Mouse (Mus musculus) heart, postnatal 25 days (tissue): ENCODE data around the gene Cars. TPM values are rescaled to one million over a fixed set of nuclear protein-coding genes. Genes with fewer than 3 reads are reported as not detected.
A peak's percentile ranks its signal among the peaks of the same experiment; 100 is the strongest.
"Not testable (repeated sequence)": the region's sequence is repeated elsewhere in the genome, so short reads cannot be mapped to it uniquely, and the experiment has no call there.

ENCODE experiments used
- DNase-seq: peaks from one replicate; pipeline ENCODE4 v3.0.0; 2022; ENCODE audit warnings: low spot score
- intact Hi-C: fragments of 180-260 bp; cut with DNase I; formaldehyde crosslinking; loops from one replicate; pipeline ENCODE4 v1.15.1; 2025
- total RNA-seq, 2 experiments: library from RNA; stranded (reverse); gene quantifications; 2 replicates each; pipeline ENCODE4 v1.2.3; 2021

Cars gene
- total RNA-seq: 10 to 100 TPM; 18.3 to 18.4 TPM

GRCm38 (mm10) chr7:143599428-143600230 lies at the start of gene Cars:
Gene Cars, minus strand, starts transcription at chr7:143600090.
- intact Hi-C loops: loop anchor here (5.0 kb wide), 1 partner anchor 48 kb away; the partner anchor contains the start of gene Tnfrsf22

GRCm38 (mm10) chr7:143649034-143649768 lies 49.3 kb upstream of the Cars start, which contains the start of gene Tnfrsf22:
Gene Tnfrsf22, minus strand, starts transcription at chr7:143649661.
- intact Hi-C loops: loop anchor here (5.0 kb wide), 1 partner anchor 52 kb away; no protein-coding TSS in a partner anchor
- peak; percentile 68 for DNase-seq

More at GRCm38 (mm10) chr7:143599428-143600230, at the start of gene Cars:
- DNase-seq: peak; percentile 90

GRCm38 (mm10) chr7:143643949-143644348 lies 44.1 kb upstream of the Cars start:
- intact Hi-C loops: loop anchor here (1.0 kb wide), 1 partner anchor 38 kb away; no protein-coding TSS in a partner anchor
- not testable (repeated sequence) for DNase-seq

- intact Hi-C loops: no loop called here
- DNase-seq: no peak
These were observed 36.8 kb upstream of the Cars start for GRCm38 (mm10) chr7:143636674-143637073.

- intact Hi-C loops: no loop called here
These were observed 31.6 kb upstream of the Cars start for GRCm38 (mm10) chr7:143631503-143631902.

GRCm38 (mm10) chr7:143629501-143629900 lies 29.6 kb upstream of the Cars start:
- no peak for DNase-seq

More at GRCm38 (mm10) chr7:143631503-143631902, 31.6 kb upstream of the Cars start:
- no peak for DNase-seq

GRCm38 (mm10) chr7:143628540-143628939 lies 28.6 kb upstream of the Cars start, which contains the start of gene Tnfrsf26:
Gene Tnfrsf26, minus strand, starts transcription at chr7:143628722.
- intact Hi-C loops: no loop called here

More at GRCm38 (mm10) chr7:143629501-143629900, 29.6 kb upstream of the Cars start:
- intact Hi-C loops: no loop called here

GRCm38 (mm10) chr7:143627555-143628286 lies 27.8 kb upstream of the Cars start:
- intact Hi-C loops: no loop called here
- DNase-seq: no peak

More at GRCm38 (mm10) chr7:143628540-143628939, 28.6 kb upstream of the Cars start, which contains the start of gene Tnfrsf26:
- no peak for DNase-seq

- DNase-seq: no peak
- intact Hi-C loops: no loop called here
These were observed 26.3 kb upstream of the Cars start for GRCm38 (mm10) chr7:143626178-143626577.

GRCm38 (mm10) chr7:143625151-143625550 lies 25.3 kb upstream of the Cars start:
- DNase-seq: no peak
- intact Hi-C loops: no loop called here

- DNase-seq: no peak
- intact Hi-C loops: no loop called here
These were observed 24.7 kb upstream of the Cars start for GRCm38 (mm10) chr7:143624561-143624960.

- intact Hi-C loops: no loop called here
- DNase-seq: no peak
These were observed 21.1 kb upstream of the Cars start for GRCm38 (mm10) chr7:143620951-143621350.

- DNase-seq: no peak
- intact Hi-C loops: no loop called here
These were observed 14.7 kb upstream of the Cars start for GRCm38 (mm10) chr7:143614404-143615135.

GRCm38 (mm10) chr7:143612215-143612614 lies 12.3 kb upstream of the Cars start:
- no peak for DNase-seq
- intact Hi-C loops: no loop called here

- DNase-seq: no peak
- intact Hi-C loops: no loop called here
These were observed 5.4 kb upstream of the Cars start for GRCm38 (mm10) chr7:143605321-143605720.

- intact Hi-C loops: no loop called here
- DNase-seq: no peak
These were observed 5.0 kb upstream of the Cars start for GRCm38 (mm10) chr7:143604889-143605288.

- DNase-seq: no peak
- intact Hi-C loops: no loop called here
These were observed 1.8 kb upstream of the Cars start for GRCm38 (mm10) chr7:143601705-143602104.

- intact Hi-C loops: no loop called here
- no peak for DNase-seq
These were observed 396 bp upstream of the Cars start for GRCm38 (mm10) chr7:143600231-143600740.

GRCm38 (mm10) chr7:143594865-143595264 lies 5.0 kb downstream of the Cars start:
- DNase-seq: no peak
- intact Hi-C loops: loop anchor here (5.0 kb wide), 1 partner anchor 52 kb away; the partner anchor contains the start of gene Tnfrsf22
